Mouse (Mus musculus): Measurements from ENCODE around the gene Memo1. TPM values are rescaled to one million over a fixed set of nuclear protein-coding genes. Genes with fewer than 3 reads are reported as not detected.

Gene Memo1
- polyA plus RNA-seq, 1 experiment from 2014 or later, result 79.4 TPM

GRCm38 (mm10) chr17:74159443-74159894, 135.9 kb downstream of the Memo1 start:
- peak overlapping the region; percentile 42 for H3K4me3 ChIP-seq
- ATAC-seq (ENCODE audit: low FRiP score, low read depth), result peak; percentile 85
- no peaks in the 10 kb centered on the region for H3K36me3 ChIP-seq
- peak overlapping the region; percentile 69 for H3K4me2 ChIP-seq (replicated peaks)
- no peaks in the 10 kb centered on the region for H3K27me3 ChIP-seq
- no peaks in the 10 kb centered on the region for H3K9me3 ChIP-seq
- 0% methylated on average over 9 of the region's 9 CpGs for WGBS
- H3K27ac ChIP-seq, result no peak overlapping the region
- H3K4me1 ChIP-seq, result peaks cover 4% of the 10 kb centered on the region; the same call in 1 of the 2 replicates
- H3K9ac ChIP-seq, result peak overlapping the region; percentile 51

GRCm38 (mm10) chr17:74158161-74158560, 137.2 kb downstream of the Memo1 start:
- H3K4me1 ChIP-seq, result peaks cover 4% of the 10 kb centered on the region; the same call in 1 of the 2 replicates
- WGBS, result 87% methylated on average over 3 of the region's 3 CpGs
- no peak for ATAC-seq (ENCODE audit: low FRiP score, low read depth)

More at GRCm38 (mm10) chr17:74158161-74158560, 137.2 kb downstream of the Memo1 start:
- Histone ChIP-seq H3K4me3 (no peak overlapping the region), H3K27me3 (no peaks in the 10 kb centered on the region), H3K36me3 (no peaks in the 10 kb centered on the region), H3K4me2 (replicated peaks) (no peak overlapping the region), H3K9ac (no peak overlapping the region), H3K9me3 (no peaks in the 10 kb centered on the region), H3K27ac (no peak overlapping the region)

Other genes with a start within 250 kb of the Memo1 start
- gene Srd5a2, start 247.6 kb downstream of the Memo1 start, polyA plus RNA-seq (2015; fragmentation: Nextera tagmentation; extraction: Ambion mirVana), result 1.7 and 2.5 TPM in 2 replicates
- 223 and 240 TPM in 2 replicates for gene Dpy30, start 28.4 kb upstream of the Memo1 start, polyA plus RNA-seq (2015; fragmentation: Nextera tagmentation; extraction: Ambion mirVana)
- 17.4 and 17.7 TPM in 2 replicates for gene Spast, start 43.5 kb upstream of the Memo1 start, polyA plus RNA-seq (2015; fragmentation: Nextera tagmentation; extraction: Ambion mirVana)
- 43.3 TPM in 2 replicates for gene Slc30a6, start 100.1 kb upstream of the Memo1 start, polyA plus RNA-seq (2015; fragmentation: Nextera tagmentation; extraction: Ambion mirVana)
- 0.34 and 0.37 TPM in 2 replicates for gene Nlrc4, start 163.6 kb upstream of the Memo1 start, polyA plus RNA-seq (2015; fragmentation: Nextera tagmentation; extraction: Ambion mirVana)
- gene Yipf4, start 194.0 kb upstream of the Memo1 start, polyA plus RNA-seq (2015; fragmentation: Nextera tagmentation; extraction: Ambion mirVana), result 50.9 and 51.5 TPM in 2 replicates
- 104 and 113 TPM in 2 replicates for gene Birc6, start 232.8 kb upstream of the Memo1 start, polyA plus RNA-seq (2015; fragmentation: Nextera tagmentation; extraction: Ambion mirVana)